Mouse (Mus musculus) liver, adult 2 months (tissue): Measurements from ENCODE around the gene Gfy.

Experiments
- CTCF ChIP-seq: fragments of 200-500 bp; IDR thresholded peaks from 2 replicates; pipeline ENCODE4 v1.5.1; 2011; ENCODE audit warnings: low read depth, low read length, control low read depth
- POLR2A ChIP-seq: fragments of 200-500 bp; IDR thresholded peaks from 2 replicates; pipeline ENCODE4 v1.6.1; 2011; ENCODE audit warnings: low read length, control low read depth; ENCODE audit not compliant: insufficient read depth; ENCODE audit errors: extremely low read depth

- TF ChIP-seq POLR2A (no peak), CTCF (no peak)
Observed at GRCm38 (mm10) chr7:45141319-45141718, 38.0 kb downstream of the Gfy start.
